Mouse (Mus musculus): ENCODE measurements around the gene Lhx2.

Lhx2 gene

DNA sequence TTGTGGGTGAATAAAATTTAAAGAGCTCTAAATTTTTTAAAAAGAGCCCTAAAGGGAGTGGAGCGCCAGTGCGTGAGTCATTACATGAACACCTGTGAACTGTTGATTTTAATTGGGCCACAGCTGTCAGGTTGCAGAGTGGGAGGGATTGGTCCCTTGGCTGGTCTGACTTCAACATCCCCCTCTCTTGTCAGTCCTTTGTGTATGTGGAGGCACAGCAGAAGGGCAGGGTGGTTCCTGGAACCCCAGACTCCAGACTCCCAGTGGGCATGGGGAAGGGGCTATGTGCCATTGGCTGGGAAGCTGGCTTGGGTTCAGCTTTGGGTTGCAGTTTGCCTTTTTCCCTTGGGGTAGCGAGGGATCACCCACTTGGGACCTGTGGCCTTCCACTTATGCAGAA, 70.2 kb downstream of the Lhx2 start:
- no peak for DNase-seq (ENCODE audit: low spot score)

DNA sequence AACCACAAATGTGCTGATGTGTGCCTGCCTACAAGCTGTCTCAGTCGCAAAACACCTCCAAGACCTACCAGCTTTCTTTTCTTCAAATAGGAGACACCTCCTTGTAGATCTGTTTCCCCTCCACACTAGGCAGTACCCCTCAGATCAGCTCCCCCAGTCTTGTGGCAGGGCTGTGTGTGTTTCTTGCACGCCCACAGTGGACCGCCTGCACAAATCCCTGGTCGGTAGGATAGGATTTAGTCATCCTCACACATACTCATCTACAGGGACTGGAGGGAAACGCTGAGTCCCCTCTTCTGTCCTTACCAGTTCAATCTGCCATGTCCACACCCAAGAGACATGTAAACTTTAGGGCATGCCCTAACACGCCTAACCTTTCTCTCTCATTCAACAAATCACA, 71.1 kb downstream of the Lhx2 start:
- DNase-seq (ENCODE audit: low spot score) = no peak

DNA sequence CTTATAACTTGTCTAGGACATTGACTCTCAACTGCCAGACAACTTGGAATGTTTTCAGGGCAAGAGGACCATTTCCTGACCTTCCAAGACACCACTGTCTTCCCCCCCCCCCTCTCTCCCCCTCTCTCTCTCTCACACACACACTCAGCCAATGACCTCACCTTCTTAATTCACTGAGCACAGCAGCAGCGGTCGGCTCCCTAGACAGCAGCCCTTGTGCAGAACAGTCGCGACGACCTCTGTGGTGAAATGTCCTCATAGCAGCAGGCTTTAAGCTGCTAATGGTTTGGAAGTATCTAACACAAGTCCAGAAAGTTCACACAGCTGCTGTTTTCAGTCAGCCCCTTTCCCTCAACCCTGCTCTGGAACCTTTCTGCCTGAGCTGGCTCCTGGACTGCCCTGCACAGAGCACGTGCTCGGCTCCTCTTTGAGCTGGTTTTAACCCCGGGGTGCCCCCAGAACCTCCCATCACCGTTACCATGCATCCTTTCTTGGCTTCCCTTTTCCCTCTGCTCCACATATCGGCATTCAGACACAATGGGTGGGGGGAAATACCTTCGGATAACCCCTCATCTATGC, 73.6 kb downstream of the Lhx2 start:
- no peak for DNase-seq (ENCODE audit: low spot score)

DNA sequence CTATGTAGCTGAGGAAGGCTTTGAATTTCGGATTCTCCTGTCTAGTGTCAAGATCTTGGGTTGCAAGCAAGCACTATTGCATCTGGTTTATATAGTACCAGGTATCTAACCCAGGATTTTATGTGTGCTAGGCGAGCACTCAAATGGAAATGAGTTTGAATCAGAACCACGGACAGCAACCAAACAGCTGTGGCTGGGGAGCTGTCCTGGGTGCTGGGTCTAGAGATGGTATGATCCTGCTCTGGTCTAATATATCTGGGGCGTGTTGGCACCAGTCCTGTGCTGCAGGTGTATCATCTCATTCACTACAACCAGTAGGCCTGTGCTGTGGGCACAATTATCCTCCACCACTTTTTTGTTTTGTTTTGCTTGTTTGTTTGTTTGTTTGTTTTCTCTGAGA, 78.9 kb downstream of the Lhx2 start:
- DNase-seq (ENCODE audit: low spot score) = peak; percentile 39
